Mouse (Mus musculus) left cerebral cortex, postnatal 4 days (tissue): ENCODE results near the gene Olfr668. TPM values are rescaled to one million over a fixed set of nuclear protein-coding genes. Genes with fewer than 3 reads are reported as not detected.
"Not testable (repeated sequence)": the region's sequence is repeated elsewhere in the genome, so short reads cannot be mapped to it uniquely, and the experiment has no call there.

Experiments used
- DNase-seq: peaks from one replicate; pipeline ENCODE4 v3.0.0-alpha.2; 2022
- intact Hi-C: fragments of 180-260 bp; cut with DNase I; formaldehyde crosslinking; loops from one replicate; pipeline ENCODE4 v1.15.1; 2025
- total RNA-seq, 2 experiments: library from RNA; stranded (reverse); gene quantifications; 2 replicates each; pipeline ENCODE4 v1.2.3; 2021

The Olfr668 gene
- total RNA-seq = not detected

GRCm38 (mm10) chr7:104927957-104928356 lies at the start of gene Olfr668:
Gene Olfr668, minus strand, starts transcription at chr7:104928057.
- no peak for DNase-seq
- intact Hi-C loops = no loop called here

- DNase-seq, intact Hi-C loops: not testable (repeated sequence)
Observed at GRCm38 (mm10) chr7:104972507-104972906, 44.6 kb upstream of the Olfr668 start.

DNA sequence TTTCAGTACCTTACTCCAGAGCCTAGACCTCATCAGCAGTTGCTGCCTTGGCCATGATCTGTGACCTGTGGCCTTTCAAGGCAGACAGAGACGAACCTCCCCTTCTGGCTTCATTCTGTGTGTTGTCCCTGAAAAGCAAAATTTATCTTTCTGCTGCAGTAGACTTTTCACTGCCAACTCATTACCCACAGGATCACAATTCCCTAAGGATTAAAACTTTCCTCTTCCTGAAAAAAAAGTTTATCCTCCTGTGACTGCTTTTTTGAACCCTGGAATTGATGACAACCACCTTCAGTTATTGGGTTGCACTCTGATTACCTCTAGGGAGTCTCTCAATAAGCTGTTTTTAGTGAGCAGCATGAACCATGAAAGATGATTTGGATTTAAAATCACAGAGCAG lies 34.7 kb upstream of the Olfr668 start, which contains the start of gene Olfr670:
TSS of gene Olfr670 (minus strand) at position 101 of the 400 bp plus-strand sequence.
- intact Hi-C loops = no loop called here
- no peak for DNase-seq

DNA sequence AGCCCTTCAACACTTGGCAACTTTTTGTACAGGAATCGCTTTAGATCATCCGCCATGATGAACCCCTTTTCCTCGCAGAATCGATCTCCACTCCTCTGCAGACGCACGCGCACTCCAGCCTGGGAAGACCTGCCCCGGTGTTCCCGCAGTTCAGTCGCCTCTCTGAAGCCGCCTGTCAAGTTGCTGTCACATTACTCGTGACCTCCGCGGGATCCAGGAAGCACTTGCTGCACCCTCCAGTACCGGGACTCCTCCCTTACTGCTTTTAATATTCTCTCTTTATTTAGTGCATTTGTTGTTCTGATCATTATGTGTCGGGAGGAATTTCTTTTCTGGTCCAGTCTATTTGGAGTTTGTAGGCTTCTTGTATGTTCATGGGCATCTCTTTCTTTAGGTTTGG lies 22.4 kb upstream of the Olfr668 start:
- DNase-seq, intact Hi-C loops: not testable (repeated sequence)

DNA sequence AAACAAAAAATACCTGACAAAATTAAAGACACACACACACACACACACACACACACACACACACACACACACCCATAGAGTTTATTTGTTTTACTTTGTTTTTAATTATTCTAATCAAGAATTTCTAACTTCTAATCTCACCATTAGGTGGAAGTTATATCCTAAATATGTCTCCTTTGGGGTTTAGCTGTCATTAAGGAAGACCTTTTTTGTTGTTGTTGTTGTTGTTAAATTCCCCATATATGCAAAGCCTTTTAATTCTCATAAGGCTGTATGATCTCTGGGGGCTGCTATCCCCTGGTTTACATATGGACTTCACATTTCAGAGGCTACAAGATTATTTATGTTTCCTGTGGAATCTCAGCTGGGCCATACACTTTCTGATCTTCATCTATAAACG lies 6.1 kb upstream of the Olfr668 start, which contains the start of gene Olfr669:
TSS of gene Olfr669 (plus strand) at position 301 of the 400 bp plus-strand sequence.
- no peak for DNase-seq
- intact Hi-C loops = no loop called here

DNA sequence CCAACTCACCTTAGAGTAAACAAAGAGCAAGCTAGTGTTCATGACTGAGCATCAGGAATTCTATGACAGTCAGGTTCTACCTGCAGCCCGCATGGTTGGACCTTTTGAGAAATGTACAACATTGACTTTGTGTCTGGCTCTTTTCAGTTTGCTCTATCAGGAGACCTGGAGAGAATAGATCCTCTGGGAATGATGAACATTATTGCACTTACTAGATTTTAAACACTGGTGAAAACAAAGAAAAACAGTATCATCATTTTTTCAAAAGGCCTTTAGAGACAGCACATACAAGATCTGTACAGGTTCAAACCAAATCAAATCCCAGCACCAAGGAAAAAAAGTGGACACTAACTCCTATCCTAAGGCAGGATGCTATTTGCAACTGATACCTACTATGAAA lies 6.5 kb downstream of the Olfr668 start, which contains the start of gene Olfr667:
TSS of gene Olfr667 (minus strand) at position 101 of the 400 bp plus-strand sequence.
- intact Hi-C loops = no loop called here
- no peak for DNase-seq

DNA sequence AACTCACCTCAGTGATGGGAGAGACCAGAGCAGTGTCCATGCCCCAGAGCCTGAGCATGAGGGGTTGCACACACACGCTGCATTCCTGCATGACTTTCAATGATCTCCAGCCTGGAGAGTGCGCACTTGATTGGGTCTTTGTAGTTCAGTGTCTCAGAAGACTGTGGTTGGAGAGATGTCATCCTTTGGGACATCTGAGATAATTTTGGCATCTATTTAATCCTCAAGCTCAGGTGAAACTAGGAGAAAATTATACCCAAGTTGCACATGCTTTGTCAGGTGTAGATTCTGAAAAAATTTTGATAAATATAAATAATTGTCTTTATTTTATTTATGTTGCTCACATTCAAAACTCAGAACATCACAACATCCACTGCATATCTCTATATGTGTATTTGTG lies 32.0 kb downstream of the Olfr668 start, which contains the start of gene Olfr666:
TSS of gene Olfr666 (minus strand) at position 101 of the 400 bp plus-strand sequence.
- no peak for DNase-seq
- intact Hi-C loops = no loop called here

GRCm38 (mm10) chr7:104877731-104878130 lies 50.1 kb downstream of the Olfr668 start, which contains the start of gene Olfr665:
Gene Olfr665, plus strand, starts transcription at chr7:104878031.
- intact Hi-C loops = no loop called here

More at GRCm38 (mm10) chr7:104877731-104878130, 50.1 kb downstream of the Olfr668 start, which contains the start of gene Olfr665:
- no peak for DNase-seq

Other genes with a start within 250 kb of the Olfr668 start
- gene Olfr661, start 241.6 kb downstream of the Olfr668 start, total RNA-seq = not detected
- not detected for gene Usp17le, start 150.6 kb downstream of the Olfr668 start, total RNA-seq
- gene Usp17lb, start 85.5 kb downstream of the Olfr668 start, total RNA-seq = not detected
- gene Usp17la, start 71.0 kb downstream of the Olfr668 start, total RNA-seq = not detected
- not detected for gene Olfr665, start 50.0 kb downstream of the Olfr668 start, total RNA-seq
- gene Olfr666, start 32.1 kb downstream of the Olfr668 start, total RNA-seq = not detected
- not detected for gene Olfr667, start 6.6 kb downstream of the Olfr668 start, total RNA-seq
- not detected for gene Olfr669, start 6.2 kb upstream of the Olfr668 start, total RNA-seq
- not detected for gene Olfr670, start 34.6 kb upstream of the Olfr668 start, total RNA-seq
- not detected for gene Olfr671, start 51.1 kb upstream of the Olfr668 start, total RNA-seq
- gene Olfr672, start 74.0 kb upstream of the Olfr668 start, total RNA-seq = not detected
- not detected for gene Olfr675, start 100.4 kb upstream of the Olfr668 start, total RNA-seq
- gene Olfr676, start 104.6 kb upstream of the Olfr668 start, total RNA-seq = not detected
- gene Olfr677, start 123.3 kb upstream of the Olfr668 start, total RNA-seq = not detected
- not detected for gene Olfr678, start 136.4 kb upstream of the Olfr668 start, total RNA-seq
- gene Olfr679, start 153.1 kb upstream of the Olfr668 start, total RNA-seq = not detected
- not detected for gene Olfr680-ps1, start 164.8 kb upstream of the Olfr668 start, total RNA-seq
- not detected for gene Olfr681, start 188.8 kb upstream of the Olfr668 start, total RNA-seq
- gene Olfr683, start 219.0 kb upstream of the Olfr668 start, total RNA-seq = not detected
- not detected for gene Olfr684, start 235.6 kb upstream of the Olfr668 start, total RNA-seq